8 mouse cellular contexts compared by ENCODE assay signal in the genomic region with DNA sequence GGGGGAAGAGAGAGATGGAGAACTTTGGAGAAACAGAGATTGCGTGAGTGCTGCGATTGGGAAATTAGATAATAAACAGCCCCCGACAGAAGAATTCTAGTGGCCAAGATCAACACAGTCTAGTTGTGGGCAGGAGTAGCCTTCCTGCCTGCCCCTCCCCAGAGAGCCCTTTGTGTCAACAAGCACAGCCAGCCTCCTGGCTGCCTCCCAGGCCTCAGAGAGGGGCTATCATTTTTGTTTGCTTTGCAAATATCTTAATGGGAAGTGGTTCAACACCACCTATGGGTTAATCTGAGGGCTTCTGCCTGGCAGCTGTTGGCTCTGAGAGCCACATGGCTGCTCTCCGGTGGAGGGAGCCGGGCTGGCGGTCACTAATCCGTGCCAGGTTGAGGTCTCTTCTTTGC.
DNase-seq lines count a peak whose midpoint lies in the region; ATAC-seq lines count a peak whose summit lies in the region.

No protein-coding gene starts in this region.

- H3K9ac ChIP-seq in forebrain, embryonic 15.5 days (replicated peaks): no peak overlapping the region
- no peak overlapping the region for H3K9ac ChIP-seq in neural tube, embryonic 15.5 days (replicated peaks)

- DNase-seq in forebrain, embryonic 10.5 days (ENCODE audit: extremely low spot score, low spot score): peak; percentile 24
- DNase-seq in embryo, embryonic 10.5 days (ENCODE audit: low spot score): peak; percentile 50
- DNase-seq in heart, postnatal 36 days: peak; percentile 13 to 26
- peak; percentile 20 for DNase-seq in liver
- no peak for DNase-seq in right cerebral cortex, postnatal 25 days
- DNase-seq in gastrocnemius, adult 18-20 months (ENCODE audit: low spot score): no peak

- H3K4me1 ChIP-seq in forebrain, embryonic 10.5 days: peaks cover 19% of the 10 kb centered on the region
- H3K4me1 ChIP-seq in forebrain, embryonic 15.5 days: peaks cover 6% of the 10 kb centered on the region
- peaks cover 15% of the 10 kb centered on the region for H3K4me1 ChIP-seq in neural tube, embryonic 15.5 days

- peaks cover 10% of the 10 kb centered on the region; the same call in 1 of the 2 replicates for H3K27me3 ChIP-seq in forebrain, embryonic 10.5 days (ENCODE audit: poor library complexity, severe bottlenecking)
- H3K27me3 ChIP-seq in forebrain, embryonic 15.5 days: no peaks in the 10 kb centered on the region
- no peaks in the 10 kb centered on the region for H3K27me3 ChIP-seq in neural tube, embryonic 15.5 days (replicated peaks)

- H3K4me3 ChIP-seq in forebrain, embryonic 10.5 days: no peak overlapping the region
- no peak overlapping the region for H3K4me3 ChIP-seq in forebrain, embryonic 15.5 days
- no peak overlapping the region for H3K4me3 ChIP-seq in neural tube, embryonic 15.5 days (replicated peaks)

- no peak overlapping the region for H3K27ac ChIP-seq in forebrain, embryonic 10.5 days
- H3K27ac ChIP-seq in forebrain, embryonic 15.5 days (replicated peaks): no peak overlapping the region
- 0 out of 2 replicates have a peak overlapping the region, but pooled peaks have one; percentile 18 for H3K27ac ChIP-seq in neural tube, embryonic 15.5 days (replicated peaks)

- 70% methylated on average over 7 of the region's 7 CpGs for WGBS in forebrain, embryonic 10.5 days
- 48% methylated on average over 7 of the region's 7 CpGs for WGBS in forebrain, embryonic 15.5 days
- 46% methylated on average over 7 of the region's 7 CpGs for WGBS in neural tube, embryonic 15.5 days

- H3K4me2 ChIP-seq in forebrain, embryonic 15.5 days (replicated peaks): no peak overlapping the region
- H3K4me2 ChIP-seq in neural tube, embryonic 15.5 days: 0 out of 2 replicates have a peak overlapping the region, but pooled peaks have one; percentile 17

- no peaks in the 10 kb centered on the region for H3K9me3 ChIP-seq in forebrain, embryonic 10.5 days
- no peaks in the 10 kb centered on the region for H3K9me3 ChIP-seq in forebrain, embryonic 15.5 days
- no peaks in the 10 kb centered on the region for H3K9me3 ChIP-seq in neural tube, embryonic 15.5 days (replicated peaks)

- no peak for ATAC-seq in forebrain, embryonic 15.5 days (replicated peaks)
- ATAC-seq in neural tube, embryonic 15.5 days (ENCODE audit: low FRiP score): no peak

- intact Hi-C loops in heart, postnatal 36 days (cut with DNase I): no loop called here

- no peaks in the 10 kb centered on the region for H3K36me3 ChIP-seq in forebrain, embryonic 10.5 days (replicated peaks)
- no peaks in the 10 kb centered on the region for H3K36me3 ChIP-seq in forebrain, embryonic 15.5 days
- H3K36me3 ChIP-seq in neural tube, embryonic 15.5 days: no peaks in the 10 kb centered on the region

Comparison
In these comparisons a context has a peak if more than half of its experiments do, and no peak if none do; other contexts are left out.
1. DNase-seq: peak in forebrain, embryonic 10.5 days (single experiment), embryo, embryonic 10.5 days (single experiment), heart, postnatal 36 days (2 of 2) and liver (single experiment); none in right cerebral cortex, postnatal 25 days (single experiment) and gastrocnemius, adult 18-20 months (single experiment).